Mouse (Mus musculus): ENCODE data around the gene Sgpp1. TPM values are rescaled to one million over a fixed set of nuclear protein-coding genes. Genes with fewer than 3 reads are reported as not detected.
A peak's percentile ranks its signal among the peaks of the same experiment; 100 is the strongest.
"Not testable (repeated sequence)": the region's sequence is repeated elsewhere in the genome, so short reads cannot be mapped to it uniquely, and the experiment has no call there.

Gene Sgpp1
- total RNA-seq, 2 experiments from 2014 or later: 30.2 to 32.9 TPM

GRCm38 (mm10) chr12:75698692-75699091 is 36.8 kb downstream of the Sgpp1 start:
- DNase-seq (ENCODE audit: low spot score in 2 of 2): no peak

GRCm38 (mm10) chr12:75695845-75696244 is 39.7 kb downstream of the Sgpp1 start:
- DNase-seq (ENCODE audit: low spot score in 2 of 2): not testable (repeated sequence)

- DNase-seq (ENCODE audit: low spot score in 2 of 2): no peak
Measured at GRCm38 (mm10) chr12:75689003-75689402, 46.5 kb downstream of the Sgpp1 start.

GRCm38 (mm10) chr12:75687314-75687713 is 48.2 kb downstream of the Sgpp1 start:
- DNase-seq (ENCODE audit: low spot score in 2 of 2): no peak

GRCm38 (mm10) chr12:75684026-75684425 is 51.5 kb downstream of the Sgpp1 start:
- DNase-seq (ENCODE audit: low spot score in 2 of 2): not testable (repeated sequence)

GRCm38 (mm10) chr12:75683598-75683997 is 51.9 kb downstream of the Sgpp1 start:
- DNase-seq (ENCODE audit: low spot score in 2 of 2): no peak

GRCm38 (mm10) chr12:75682842-75683241 is 52.7 kb downstream of the Sgpp1 start:
- no peak for DNase-seq (ENCODE audit: low spot score in 2 of 2)

- no peak for DNase-seq (ENCODE audit: low spot score in 2 of 2)
Measured at GRCm38 (mm10) chr12:75681101-75681500, 54.4 kb downstream of the Sgpp1 start.

GRCm38 (mm10) chr12:75678393-75678792 is 57.1 kb downstream of the Sgpp1 start:
- no peak for DNase-seq (ENCODE audit: low spot score in 2 of 2)

GRCm38 (mm10) chr12:75672630-75673029 is 62.9 kb downstream of the Sgpp1 start:
- DNase-seq (ENCODE audit: low spot score in 2 of 2): no peak

- no peak for DNase-seq (ENCODE audit: low spot score in 2 of 2)
Measured at GRCm38 (mm10) chr12:75671759-75672315, 63.7 kb downstream of the Sgpp1 start.

- DNase-seq (ENCODE audit: low spot score in 2 of 2): no peak
Measured at GRCm38 (mm10) chr12:75670611-75671010, 64.9 kb downstream of the Sgpp1 start.

GRCm38 (mm10) chr12:75669258-75670106 is 66.0 kb downstream of the Sgpp1 start, which contains the start of gene Wdr89:
TSS of gene Wdr89 (minus strand) at chr12:75669537.
- peak; percentile 99 for DNase-seq (ENCODE audit: low spot score in 2 of 2)

- no peak for DNase-seq (ENCODE audit: low spot score in 2 of 2)
Measured at GRCm38 (mm10) chr12:75668916-75669257, 66.6 kb downstream of the Sgpp1 start.

- no peak for DNase-seq (ENCODE audit: low spot score in 2 of 2)
Measured at GRCm38 (mm10) chr12:75668221-75668620, 67.3 kb downstream of the Sgpp1 start.

GRCm38 (mm10) chr12:75666939-75667338 is 68.6 kb downstream of the Sgpp1 start:
- no peak for DNase-seq (ENCODE audit: low spot score in 2 of 2)

GRCm38 (mm10) chr12:75664516-75664810 is 71.1 kb downstream of the Sgpp1 start:
- DNase-seq (ENCODE audit: low spot score in 2 of 2): no peak

Other genes with a start within 250 kb of the Sgpp1 start
- 10 to 100 TPM; 76.9 to 79.3 TPM for gene Ppp2r5e, start 139.5 kb downstream of the Sgpp1 start, total RNA-seq (2021)
- 1 to 10 TPM; 3.0 TPM for gene Wdr89, start 66.2 kb downstream of the Sgpp1 start, total RNA-seq (2021)
- 10 to 100 TPM; 20.8 to 21.8 TPM for gene Syne2, start 82.4 kb upstream of the Sgpp1 start, total RNA-seq (2021)

All from left cerebral cortex, adult 18-20 months (tissue).